Mouse (Mus musculus): ENCODE results near the gene Spg7. TPM values are rescaled to one million over a fixed set of nuclear protein-coding genes. Genes with fewer than 3 reads are reported as not detected.
A peak's percentile ranks its signal among the peaks of the same experiment; 100 is the strongest.

The Spg7 gene
- 22.7 and 27.3 TPM in 2 replicates for polyA plus RNA-seq (2015; fragmentation: Nextera tagmentation; extraction: Ambion mirVana)

DNA sequence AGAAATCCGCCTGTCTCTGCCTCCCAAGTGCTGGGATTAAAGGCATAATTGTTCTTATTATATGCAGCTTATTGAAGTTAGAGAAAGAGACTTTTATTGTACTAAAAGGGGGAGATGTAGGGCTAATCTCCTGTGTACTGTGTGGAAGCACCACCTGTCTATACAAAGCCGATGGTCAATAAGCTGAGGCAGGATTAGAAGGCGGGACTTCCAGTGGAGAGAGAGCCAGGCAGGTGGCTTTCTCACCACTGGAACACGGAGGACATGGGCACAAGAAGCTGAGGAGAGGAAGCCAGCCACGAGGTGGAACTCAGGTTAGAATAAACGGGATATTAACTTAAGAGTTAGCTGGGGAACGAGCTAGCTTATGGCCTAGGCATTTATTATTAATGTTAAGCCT, at the start of gene Spg7:
TSS of gene Spg7 (plus strand) at position 222 of the 400 bp plus-strand sequence.
- no peak within 1 kb of the TSS for H3K9ac ChIP-seq (replicated peaks; ENCODE audit: low read depth)
- ATAC-seq (no peak), DNase-seq (ENCODE audit: low spot score) (no peak)
- H3K9me3 ChIP-seq (ENCODE audit: low read length) = no peaks in the 10 kb centered on the region
- no peak within 1 kb of the TSS for H3K27ac ChIP-seq (ENCODE audit: low read length)
- H3K4me2 ChIP-seq (replicated peaks; ENCODE audit: low read depth, low read length) = no peak within 1 kb of the TSS
- no peak within 1 kb of the TSS for H3K4me3 ChIP-seq (ENCODE audit: low read depth, low read length)
- H3K4me1 ChIP-seq (ENCODE audit: insufficient read depth, low read depth, low read length) = peaks cover 7% of the 10 kb centered on the region; the same call in 1 of the 2 replicates
- H3K27me3 ChIP-seq (replicated peaks; ENCODE audit: insufficient read depth, low read length) = no peaks in the 10 kb centered on the region
- no peaks in the 10 kb centered on the region for H3K36me3 ChIP-seq (ENCODE audit: insufficient read depth, low read length)
- no peak for TF ChIP-seq CTCF (IDR thresholded peaks at IDR 0.05)
- TF ChIP-seq EP300 (IDR thresholded peaks at IDR 0.05) = no peak
- WGBS = 65% methylated on average over 7 of the region's 7 CpGs

DNA sequence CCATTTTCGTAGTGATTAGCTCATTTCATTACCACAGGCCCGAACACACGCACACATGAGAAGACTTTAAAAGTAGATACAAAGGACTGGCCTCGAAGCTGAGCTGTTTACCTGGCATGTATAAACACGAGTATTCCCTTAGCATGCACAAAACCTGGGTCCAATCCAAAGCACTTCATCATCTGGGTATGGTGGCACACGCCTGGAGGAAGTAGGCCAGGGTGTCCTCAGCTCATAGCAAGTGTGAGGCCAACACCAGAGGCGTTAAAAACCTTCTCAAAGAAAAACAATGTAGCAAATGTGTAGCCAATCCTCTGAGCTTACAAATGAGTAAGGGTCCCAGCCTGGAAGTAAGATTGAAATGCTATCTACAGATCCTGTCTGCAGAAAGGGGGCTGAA, 48.3 kb upstream of the Spg7 start:
- WGBS = 59% methylated on average over 7 of the region's 7 CpGs
- TF ChIP-seq CTCF (IDR thresholded peaks at IDR 0.05) = no peak
- no peak for TF ChIP-seq EP300 (IDR thresholded peaks at IDR 0.05)
- DNase-seq (ENCODE audit: low spot score) = no peak
- no peak overlapping the region for H3K4me3 ChIP-seq (ENCODE audit: low read depth, low read length)
- no peak overlapping the region for H3K4me2 ChIP-seq (replicated peaks; ENCODE audit: low read depth, low read length)
- ATAC-seq = no peak
- no peaks in the 10 kb centered on the region for H3K36me3 ChIP-seq (ENCODE audit: insufficient read depth, low read length)
- H3K4me1 ChIP-seq (ENCODE audit: insufficient read depth, low read depth, low read length) = peaks cover 21% of the 10 kb centered on the region; the same call in 1 of the 2 replicates
- no peaks in the 10 kb centered on the region for H3K27me3 ChIP-seq (replicated peaks; ENCODE audit: insufficient read depth, low read length)
- no peaks in the 10 kb centered on the region for H3K9me3 ChIP-seq (ENCODE audit: low read length)
- no peak overlapping the region for H3K9ac ChIP-seq (replicated peaks; ENCODE audit: low read depth)
- no peak overlapping the region for H3K27ac ChIP-seq (ENCODE audit: low read length)

DNA sequence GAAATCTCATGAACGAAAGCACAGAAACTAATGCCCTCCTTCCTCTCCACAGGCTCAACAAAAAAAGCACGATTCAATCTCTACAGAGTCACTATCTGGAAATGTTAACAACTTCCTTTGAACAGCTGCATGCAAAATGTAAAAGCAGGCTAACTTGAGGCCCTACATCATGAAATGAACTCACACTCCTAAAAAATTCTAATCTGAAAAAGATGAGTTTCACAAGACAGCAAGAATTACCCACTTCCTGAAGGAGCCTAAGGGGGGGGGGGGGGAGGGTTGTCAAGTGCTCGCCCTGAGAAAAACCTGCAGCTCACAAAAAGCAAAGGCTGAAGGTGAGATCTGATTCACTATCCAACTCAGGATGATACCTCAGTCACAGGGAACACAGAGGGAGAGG, 47.7 kb upstream of the Spg7 start:
- Histone ChIP-seq H3K9me3 (ENCODE audit: low read length) (no peaks in the 10 kb centered on the region), H3K9ac (replicated peaks; ENCODE audit: low read depth) (no peak overlapping the region), H3K27me3 (replicated peaks; ENCODE audit: insufficient read depth, low read length) (no peaks in the 10 kb centered on the region), H3K4me2 (replicated peaks; ENCODE audit: low read depth, low read length) (no peak overlapping the region), H3K36me3 (ENCODE audit: insufficient read depth, low read length) (no peaks in the 10 kb centered on the region), H3K27ac (ENCODE audit: low read length) (no peak overlapping the region), H3K4me1 (ENCODE audit: insufficient read depth, low read depth, low read length) (peaks cover 21% of the 10 kb centered on the region; the same call in 1 of the 2 replicates), H3K4me3 (ENCODE audit: low read depth, low read length) (no peak overlapping the region)
- no peak for TF ChIP-seq EP300 (IDR thresholded peaks at IDR 0.05)
- TF ChIP-seq CTCF (IDR thresholded peaks at IDR 0.05) = no peak
- DNase-seq (ENCODE audit: low spot score) (no peak), ATAC-seq (no peak)
- WGBS = 41% methylated on average over 3 of the region's 3 CpGs

DNA sequence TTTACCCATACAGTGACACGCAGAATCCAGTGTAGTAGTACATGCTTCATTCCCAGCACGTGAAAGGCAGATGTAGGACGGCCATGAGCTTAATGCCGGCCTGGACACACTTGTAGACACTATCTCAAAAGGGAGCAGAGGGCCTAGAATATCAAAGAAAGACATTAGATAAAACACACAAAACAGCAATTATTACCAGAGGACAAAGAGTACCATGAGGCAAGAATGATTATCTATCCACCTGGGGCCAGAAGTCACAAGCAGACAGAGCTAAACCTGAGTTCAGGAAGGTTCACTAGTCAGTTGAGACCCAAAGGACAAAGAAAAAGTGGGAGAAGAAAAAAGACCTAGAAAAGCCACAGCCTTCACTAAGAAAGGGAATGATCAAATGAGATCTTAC, 45.6 kb upstream of the Spg7 start:
- Histone ChIP-seq H3K9ac (replicated peaks; ENCODE audit: low read depth) (no peak overlapping the region), H3K4me3 (ENCODE audit: low read depth, low read length) (no peak overlapping the region), H3K27ac (ENCODE audit: low read length) (no peak overlapping the region), H3K4me1 (ENCODE audit: insufficient read depth, low read depth, low read length) (peaks cover 34% of the 10 kb centered on the region; the same call in 1 of the 2 replicates), H3K4me2 (replicated peaks; ENCODE audit: low read depth, low read length) (no peak overlapping the region), H3K36me3 (ENCODE audit: insufficient read depth, low read length) (no peaks in the 10 kb centered on the region), H3K27me3 (replicated peaks; ENCODE audit: insufficient read depth, low read length) (no peaks in the 10 kb centered on the region), H3K9me3 (ENCODE audit: low read length) (no peaks in the 10 kb centered on the region)
- no peak for DNase-seq (ENCODE audit: low spot score)
- 85% methylated on average over 4 of the region's 4 CpGs for WGBS
- TF ChIP-seq EP300 (IDR thresholded peaks at IDR 0.05) (no peak), CTCF (IDR thresholded peaks at IDR 0.05) (no peak)
- ATAC-seq = no peak

DNA sequence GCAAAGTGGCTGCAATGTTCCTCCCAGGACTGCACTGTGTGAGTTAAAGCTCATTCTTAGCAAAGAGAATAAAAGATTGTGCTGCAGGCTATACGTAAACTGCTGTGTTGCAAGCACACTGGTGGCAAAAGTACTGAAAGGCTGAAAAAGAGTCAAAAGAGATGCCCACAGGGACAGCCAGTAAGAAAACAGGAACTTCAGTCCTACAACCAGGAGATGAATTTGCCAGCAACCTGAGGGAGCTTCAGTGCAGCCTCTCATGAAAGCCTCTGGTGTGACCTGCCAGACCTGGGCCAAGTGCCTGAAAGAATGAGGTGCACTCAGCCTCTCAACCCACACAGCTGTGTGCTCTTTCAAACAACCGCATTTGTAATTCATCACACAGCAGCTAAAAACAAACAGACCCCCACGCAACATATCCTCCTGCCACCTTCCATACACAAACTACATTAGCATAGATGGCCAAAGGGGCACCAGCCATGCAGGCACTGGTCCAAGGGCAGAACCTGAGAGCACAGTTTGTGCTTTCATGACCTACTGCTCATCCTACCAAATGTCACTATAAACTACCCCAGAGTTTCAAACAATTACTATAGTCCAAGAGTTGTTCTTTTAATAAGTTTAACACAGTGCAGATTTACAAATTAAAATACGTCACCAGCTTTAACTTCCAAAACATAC, 44.1 kb upstream of the Spg7 start:
- Histone ChIP-seq H3K27ac (ENCODE audit: low read length) (0 out of 2 replicates have a peak overlapping the region, but pooled peaks have one; percentile 15), H3K27me3 (replicated peaks; ENCODE audit: insufficient read depth, low read length) (no peaks in the 10 kb centered on the region), H3K9me3 (ENCODE audit: low read length) (no peaks in the 10 kb centered on the region), H3K36me3 (ENCODE audit: insufficient read depth, low read length) (no peaks in the 10 kb centered on the region), H3K4me1 (ENCODE audit: insufficient read depth, low read depth, low read length) (peaks cover 34% of the 10 kb centered on the region; the same call in 1 of the 2 replicates), H3K4me3 (ENCODE audit: low read depth, low read length) (no peak overlapping the region), H3K9ac (replicated peaks; ENCODE audit: low read depth) (no peak overlapping the region), H3K4me2 (replicated peaks; ENCODE audit: low read depth, low read length) (no peak overlapping the region)
- no peak for TF ChIP-seq CTCF (IDR thresholded peaks at IDR 0.05)
- no peak for TF ChIP-seq EP300 (IDR thresholded peaks at IDR 0.05)
- DNase-seq (ENCODE audit: low spot score) (no peak), ATAC-seq (no peak)
- 47% methylated on average over 4 of the region's 4 CpGs for WGBS

DNA sequence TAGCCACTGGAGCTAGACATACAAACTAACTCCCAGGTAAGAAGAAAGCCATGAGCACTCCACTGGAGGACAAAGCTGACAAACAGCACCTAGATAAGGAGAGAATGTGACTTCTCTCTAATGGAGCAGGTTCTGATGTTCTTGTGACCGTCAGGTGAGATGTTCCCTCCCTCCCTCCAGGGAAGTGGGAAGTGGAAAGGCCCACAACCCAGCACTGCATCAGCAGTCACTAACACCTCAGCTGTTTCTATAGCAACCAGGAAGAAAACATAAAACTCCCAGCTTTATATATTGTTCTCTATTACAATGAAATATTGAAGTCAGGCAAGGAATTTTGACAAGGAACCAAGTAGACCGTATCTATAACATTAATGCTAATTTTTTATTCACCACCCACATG, 42.7 kb upstream of the Spg7 start:
- WGBS = 50% methylated on average over 2 of the region's 2 CpGs
- TF ChIP-seq EP300 (IDR thresholded peaks at IDR 0.05) (no peak), CTCF (IDR thresholded peaks at IDR 0.05) (no peak)
- Histone ChIP-seq H3K4me3 (ENCODE audit: low read depth, low read length) (no peak overlapping the region), H3K9me3 (ENCODE audit: low read length) (no peaks in the 10 kb centered on the region), H3K27me3 (replicated peaks; ENCODE audit: insufficient read depth, low read length) (no peaks in the 10 kb centered on the region), H3K27ac (ENCODE audit: low read length) (no peak overlapping the region), H3K4me1 (ENCODE audit: insufficient read depth, low read depth, low read length) (peaks cover 29% of the 10 kb centered on the region; the same call in 1 of the 2 replicates), H3K4me2 (replicated peaks; ENCODE audit: low read depth, low read length) (no peak overlapping the region), H3K9ac (replicated peaks; ENCODE audit: low read depth) (no peak overlapping the region), H3K36me3 (ENCODE audit: insufficient read depth, low read length) (no peaks in the 10 kb centered on the region)
- DNase-seq (ENCODE audit: low spot score) (no peak), ATAC-seq (no peak)
